Mouse (Mus musculus): ENCODE measurements around the gene Klk1b1.
A peak's percentile ranks its signal among the peaks of the same experiment; 100 is the strongest.
"Not testable (repeated sequence)": the region's sequence is repeated elsewhere in the genome, so short reads cannot be mapped to it uniquely, and the experiment has no call there.

Klk1b1 gene

GRCm38 (mm10) chr7:43966451-43966850 lies at the start of gene Klk1b1:
Gene Klk1b1, plus strand, starts transcription at chr7:43966751.
- no peak for DNase-seq (ENCODE audit: low spot score)

- no peak for DNase-seq (ENCODE audit: low spot score)
Observed at GRCm38 (mm10) chr7:43918426-43918825, 48.1 kb upstream of the Klk1b1 start.

- DNase-seq (ENCODE audit: low spot score) = no peak
Observed at GRCm38 (mm10) chr7:43918871-43919270, 47.7 kb upstream of the Klk1b1 start.

GRCm38 (mm10) chr7:43919559-43920451 lies 46.7 kb upstream of the Klk1b1 start:
- peak; percentile 54 for DNase-seq (ENCODE audit: low spot score)

GRCm38 (mm10) chr7:43920582-43920981 lies 46.0 kb upstream of the Klk1b1 start:
- DNase-seq (ENCODE audit: low spot score) = no peak

- no peak for DNase-seq (ENCODE audit: low spot score)
Observed at GRCm38 (mm10) chr7:43921087-43921486, 45.5 kb upstream of the Klk1b1 start.

- DNase-seq (ENCODE audit: low spot score) = no peak
Observed at GRCm38 (mm10) chr7:43921941-43922340, 44.6 kb upstream of the Klk1b1 start.

GRCm38 (mm10) chr7:43925985-43926384 lies 40.6 kb upstream of the Klk1b1 start:
- no peak for DNase-seq (ENCODE audit: low spot score)

GRCm38 (mm10) chr7:43928521-43928920 lies 38.0 kb upstream of the Klk1b1 start:
- no peak for DNase-seq (ENCODE audit: low spot score)

GRCm38 (mm10) chr7:43932337-43932736 lies 34.2 kb upstream of the Klk1b1 start:
- no peak for DNase-seq (ENCODE audit: low spot score)

- DNase-seq (ENCODE audit: low spot score) = no peak
Observed at GRCm38 (mm10) chr7:43933440-43933839, 33.1 kb upstream of the Klk1b1 start, which contains the start of gene Klk15. Gene Klk15, plus strand, starts transcription at chr7:43933740.

- DNase-seq (ENCODE audit: low spot score) = no peak
Observed at GRCm38 (mm10) chr7:43934747-43935146, 31.8 kb upstream of the Klk1b1 start.

GRCm38 (mm10) chr7:43936551-43936950 lies 30.0 kb upstream of the Klk1b1 start:
- DNase-seq (ENCODE audit: low spot score) = no peak

GRCm38 (mm10) chr7:43942293-43942692 lies 24.3 kb upstream of the Klk1b1 start:
- DNase-seq (ENCODE audit: low spot score) = not testable (repeated sequence)

- no peak for DNase-seq (ENCODE audit: low spot score)
Observed at GRCm38 (mm10) chr7:43944727-43945264, 21.8 kb upstream of the Klk1b1 start.

GRCm38 (mm10) chr7:43950364-43950763 lies 16.2 kb upstream of the Klk1b1 start, which contains the start of gene Klk1b8:
Gene Klk1b8, plus strand, starts transcription at chr7:43950664.
- no peak for DNase-seq (ENCODE audit: low spot score)

- no peak for DNase-seq (ENCODE audit: low spot score)
Observed at GRCm38 (mm10) chr7:43952703-43953102, 13.8 kb upstream of the Klk1b1 start.

GRCm38 (mm10) chr7:43967058-43967457 lies 507 bp downstream of the Klk1b1 start:
- DNase-seq (ENCODE audit: low spot score) = no peak

GRCm38 (mm10) chr7:43967612-43968011 lies 1.1 kb downstream of the Klk1b1 start:
- no peak for DNase-seq (ENCODE audit: low spot score)

- not testable (repeated sequence) for DNase-seq (ENCODE audit: low spot score)
Observed at GRCm38 (mm10) chr7:43975761-43976160, 9.2 kb downstream of the Klk1b1 start, which contains the start of gene Klk1b9. Gene Klk1b9, plus strand, starts transcription at chr7:43976061.

- no peak for DNase-seq (ENCODE audit: low spot score)
Observed at GRCm38 (mm10) chr7:43985657-43986056, 19.1 kb downstream of the Klk1b1 start.

- not testable (repeated sequence) for DNase-seq (ENCODE audit: low spot score)
Observed at GRCm38 (mm10) chr7:43994821-43995220, 28.3 kb downstream of the Klk1b1 start.

- DNase-seq (ENCODE audit: low spot score) = not testable (repeated sequence)
Observed at GRCm38 (mm10) chr7:43995577-43995976, 29.0 kb downstream of the Klk1b1 start, which contains the start of gene Klk1b11. Gene Klk1b11, plus strand, starts transcription at chr7:43995877.

Data from lung, postnatal 25 days (tissue).